Mouse (Mus musculus): ENCODE results near the gene 4930447C04Rik. TPM values are rescaled to one million over a fixed set of nuclear protein-coding genes. Genes with fewer than 3 reads are reported as not detected.

4930447C04Rik gene
- polyA plus RNA-seq, 1 experiment from 2014 or later, result 4.1 TPM

- Histone ChIP-seq H3K4me2 (replicated peaks) (no peak overlapping the region), H3K36me3 (no peaks in the 10 kb centered on the region), H3K4me3 (no peak overlapping the region), H3K27ac (no peak overlapping the region), H3K27me3 (peaks cover 94% of the 10 kb centered on the region), H3K4me1 (peaks cover 18% of the 10 kb centered on the region), H3K9ac (no peak overlapping the region), H3K9me3 (replicated peaks) (no peaks in the 10 kb centered on the region)
- ATAC-seq (ENCODE audit: low FRiP score), result no peak
- under 1% methylated on average over 11 of the region's 11 CpGs for WGBS
Measured at GRCm38 (mm10) chr12:72940822-72941397, 336 bp upstream of the 4930447C04Rik start.

- Histone ChIP-seq H3K4me2 (replicated peaks) (peak within 1 kb of the TSS; percentile 39), H3K27ac (no peak within 1 kb of the TSS), H3K9me3 (replicated peaks) (no peaks in the 10 kb centered on the region), H3K9ac (no peak within 1 kb of the TSS), H3K4me1 (peaks cover 9% of the 10 kb centered on the region), H3K36me3 (no peaks in the 10 kb centered on the region), H3K27me3 (peaks cover 95% of the 10 kb centered on the region), H3K4me3 (peak within 1 kb of the TSS; percentile 22)
- ATAC-seq (ENCODE audit: low FRiP score), result no peak
- under 1% methylated on average over 28 of the region's 28 CpGs for WGBS
Measured at GRCm38 (mm10) chr12:72939616-72940015, 958 bp downstream of the 4930447C04Rik start, which contains the start of gene Six6. Gene Six6 (plus strand): TSS chr12:72939892.

GRCm38 (mm10) chr12:72938600-72939490 lies 1.7 kb downstream of the 4930447C04Rik start:
- H3K27me3 ChIP-seq, result peaks cover 94% of the 10 kb centered on the region
- H3K27ac ChIP-seq, result no peak overlapping the region
- WGBS, result 6% methylated on average over 14 of the region's 14 CpGs
- no peak overlapping the region for H3K9ac ChIP-seq
- no peaks in the 10 kb centered on the region for H3K9me3 ChIP-seq (replicated peaks)
- no peak for ATAC-seq (ENCODE audit: low FRiP score)
- no peak overlapping the region for H3K4me2 ChIP-seq (replicated peaks)
- 0 out of 2 replicates have a peak overlapping the region, but pooled peaks have one; percentile 22 for H3K4me3 ChIP-seq
- H3K36me3 ChIP-seq, result no peaks in the 10 kb centered on the region
- peaks cover 9% of the 10 kb centered on the region for H3K4me1 ChIP-seq

- Histone ChIP-seq H3K4me2 (replicated peaks) (no peak overlapping the region), H3K27me3 (peaks cover 87% of the 10 kb centered on the region), H3K27ac (no peak overlapping the region), H3K4me1 (peaks cover 9% of the 10 kb centered on the region), H3K9me3 (replicated peaks) (no peaks in the 10 kb centered on the region), H3K4me3 (no peak overlapping the region), H3K9ac (no peak overlapping the region), H3K36me3 (no peaks in the 10 kb centered on the region)
- 5% methylated on average over 12 of the region's 13 CpGs for WGBS
- no peak for ATAC-seq (ENCODE audit: low FRiP score)
Measured at GRCm38 (mm10) chr12:72938176-72938575, 2.4 kb downstream of the 4930447C04Rik start.

GRCm38 (mm10) chr12:72937537-72938120 lies 2.9 kb downstream of the 4930447C04Rik start:
- Histone ChIP-seq H3K27ac (no peak overlapping the region), H3K27me3 (peaks cover 82% of the 10 kb centered on the region), H3K4me3 (no peak overlapping the region), H3K36me3 (no peaks in the 10 kb centered on the region), H3K9ac (no peak overlapping the region), H3K9me3 (replicated peaks) (no peaks in the 10 kb centered on the region), H3K4me1 (peaks cover 9% of the 10 kb centered on the region), H3K4me2 (replicated peaks) (no peak overlapping the region)
- 3% methylated on average over 19 of the region's 19 CpGs for WGBS
- no peak for ATAC-seq (ENCODE audit: low FRiP score)

- WGBS, result 24% methylated on average over 8 of the region's 8 CpGs
- H3K4me1 ChIP-seq, result peaks cover 9% of the 10 kb centered on the region
- H3K4me2 ChIP-seq (replicated peaks), result no peak overlapping the region
- no peak overlapping the region for H3K4me3 ChIP-seq
- peaks cover 73% of the 10 kb centered on the region for H3K27me3 ChIP-seq
- H3K9ac ChIP-seq, result no peak overlapping the region
- H3K9me3 ChIP-seq (replicated peaks), result no peaks in the 10 kb centered on the region
- no peak overlapping the region for H3K27ac ChIP-seq
- no peaks in the 10 kb centered on the region for H3K36me3 ChIP-seq
- no peak for ATAC-seq (ENCODE audit: low FRiP score)
Measured at GRCm38 (mm10) chr12:72936751-72937150, 3.8 kb downstream of the 4930447C04Rik start.

- peaks cover 17% of the 10 kb centered on the region for H3K27me3 ChIP-seq
- H3K4me2 ChIP-seq (replicated peaks), result peak overlapping the region; percentile 73
- no peak overlapping the region for H3K27ac ChIP-seq
- H3K9me3 ChIP-seq (replicated peaks), result peaks cover 11% of the 10 kb centered on the region; the same call in 1 of the 2 replicates
- ATAC-seq (ENCODE audit: low FRiP score), result no peak
- no peaks in the 10 kb centered on the region for H3K36me3 ChIP-seq
- H3K4me1 ChIP-seq, result peaks cover 7% of the 10 kb centered on the region
- WGBS, result 14% methylated on average over 44 of the region's 48 CpGs
- peak overlapping the region; percentile 40 for H3K4me3 ChIP-seq
- H3K9ac ChIP-seq, result peak overlapping the region; percentile 58
Measured at GRCm38 (mm10) chr12:72917159-72917993, 23.2 kb downstream of the 4930447C04Rik start.

GRCm38 (mm10) chr12:72854377-72855032 lies 86.1 kb downstream of the 4930447C04Rik start:
- ATAC-seq (ENCODE audit: low FRiP score), result no peak
- peaks cover 4% of the 10 kb centered on the region for H3K9me3 ChIP-seq (replicated peaks)
- no peak overlapping the region for H3K9ac ChIP-seq
- H3K27ac ChIP-seq, result no peak overlapping the region
- H3K27me3 ChIP-seq, result peaks cover 93% of the 10 kb centered on the region
- H3K4me2 ChIP-seq (replicated peaks), result peak overlapping the region; percentile 27; the same call in 1 of the 2 replicates
- H3K4me3 ChIP-seq, result no peak overlapping the region
- H3K4me1 ChIP-seq, result 0 out of 2 replicates have a peak, but pooled peaks cover 5% of the 10 kb centered on the region
- 4% methylated on average over 19 of the region's 19 CpGs for WGBS
- no peaks in the 10 kb centered on the region for H3K36me3 ChIP-seq

GRCm38 (mm10) chr12:72853406-72854076 lies 87.0 kb downstream of the 4930447C04Rik start:
- H3K4me3 ChIP-seq, result no peak overlapping the region
- H3K4me1 ChIP-seq, result 0 out of 2 replicates have a peak, but pooled peaks cover 5% of the 10 kb centered on the region
- H3K4me2 ChIP-seq (replicated peaks), result no peak overlapping the region
- H3K9ac ChIP-seq, result no peak overlapping the region
- WGBS, result 25% methylated on average over 13 of the region's 13 CpGs
- no peaks in the 10 kb centered on the region for H3K36me3 ChIP-seq
- no peak for ATAC-seq (ENCODE audit: low FRiP score)
- H3K9me3 ChIP-seq (replicated peaks), result no peaks in the 10 kb centered on the region
- H3K27ac ChIP-seq, result no peak overlapping the region
- peaks cover 92% of the 10 kb centered on the region for H3K27me3 ChIP-seq

- 0 out of 2 replicates have a peak, but pooled peaks cover 5% of the 10 kb centered on the region for H3K4me1 ChIP-seq
- 54% methylated on average over 6 of the region's 6 CpGs for WGBS
Measured at GRCm38 (mm10) chr12:72852264-72852663, 88.3 kb downstream of the 4930447C04Rik start.

GRCm38 (mm10) chr12:72850146-72850545 lies 90.4 kb downstream of the 4930447C04Rik start:
- H3K4me1 ChIP-seq, result 0 out of 2 replicates have a peak, but pooled peaks cover 5% of the 10 kb centered on the region
- no peak overlapping the region for H3K9ac ChIP-seq
- no peak overlapping the region for H3K4me2 ChIP-seq (replicated peaks)
- H3K36me3 ChIP-seq, result no peaks in the 10 kb centered on the region
- peaks cover 94% of the 10 kb centered on the region for H3K27me3 ChIP-seq
- no peaks in the 10 kb centered on the region for H3K9me3 ChIP-seq (replicated peaks)
- no peak overlapping the region for H3K27ac ChIP-seq
- no peak overlapping the region for H3K4me3 ChIP-seq
- ATAC-seq (ENCODE audit: low FRiP score), result no peak
- WGBS, result 69% methylated on average over 9 of the region's 9 CpGs

More at GRCm38 (mm10) chr12:72852264-72852663, 88.3 kb downstream of the 4930447C04Rik start:
- peaks cover 97% of the 10 kb centered on the region for H3K27me3 ChIP-seq
- H3K4me2 ChIP-seq (replicated peaks), result no peak overlapping the region
- no peak for ATAC-seq (ENCODE audit: low FRiP score)
- H3K4me3 ChIP-seq, result no peak overlapping the region
- no peaks in the 10 kb centered on the region for H3K9me3 ChIP-seq (replicated peaks)
- H3K36me3 ChIP-seq, result no peaks in the 10 kb centered on the region
- H3K27ac ChIP-seq, result no peak overlapping the region
- no peak overlapping the region for H3K9ac ChIP-seq

All from hindbrain, embryonic 12.5 days (tissue).